In the genomic region with DNA sequence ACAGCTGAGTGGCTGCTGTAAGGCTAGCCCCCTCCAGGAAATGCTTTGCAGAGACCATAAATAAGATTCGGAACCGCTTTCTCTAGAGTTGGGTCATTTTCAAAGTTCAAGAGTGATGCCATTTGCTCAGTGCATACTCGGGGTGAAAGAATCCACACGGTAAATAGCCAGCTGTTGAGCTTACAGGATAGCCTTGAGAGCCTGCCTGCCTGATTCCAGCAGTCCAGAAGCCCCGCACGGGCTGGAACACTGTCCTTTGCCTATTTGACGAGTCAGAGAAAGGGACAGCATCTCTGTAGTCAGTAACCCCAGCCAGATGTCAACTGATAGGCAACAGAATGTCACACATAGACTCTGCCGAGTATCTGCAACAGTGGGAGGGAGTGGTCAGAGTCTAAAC, we compare ENCODE assay signal across 18 mouse cellular contexts.
"Had no signal": no experiment of that assay in that cellular context is flagged by ENCODE, and none has a peak within 500 bp of the region (broad histone marks: within the 10 kb centered on the region; RNA-seq: fewer than 3 reads in every experiment).

No protein-coding gene starts in this region.

- H3K4me1 ChIP-seq: midbrain, embryonic 10.5 days; midbrain, embryonic 12.5 days; neural tube, embryonic 13.5 days; neural tube, embryonic 15.5 days had no signal

- H3K36me3 ChIP-seq: midbrain, embryonic 10.5 days; midbrain, embryonic 12.5 days; neural tube, embryonic 13.5 days; neural tube, embryonic 15.5 days had no signal

- H3K27ac ChIP-seq: midbrain, embryonic 10.5 days; midbrain, embryonic 12.5 days; neural tube, embryonic 13.5 days; neural tube, embryonic 15.5 days had no signal

- H3K4me2 ChIP-seq: lung, embryonic 14.5 days; midbrain, embryonic 12.5 days; neural tube, embryonic 13.5 days; neural tube, embryonic 15.5 days had no signal

- H3K27me3 ChIP-seq: midbrain, embryonic 12.5 days; neural tube, embryonic 13.5 days; neural tube, embryonic 15.5 days had no signal

- ATAC-seq: midbrain, embryonic 16.5 days had no signal

- DNase-seq: lung, embryonic 14.5 days; lung, postnatal 10 days; lung, postnatal 4 days; midbrain, embryonic 14.5 days; retina, postnatal 1 day; right cerebral cortex, adult 18-20 months; right cerebral cortex, postnatal 25 days; right cerebral cortex, postnatal 4 days; spleen, adult 18-20 months; thymus, adult 18-20 months; thymus, postnatal 14 days; thymus, postnatal 36 days had no signal

- H3K9me3 ChIP-seq: midbrain, embryonic 10.5 days; midbrain, embryonic 12.5 days; neural tube, embryonic 13.5 days; neural tube, embryonic 15.5 days had no signal

- H3K4me3 ChIP-seq: midbrain, embryonic 10.5 days; midbrain, embryonic 12.5 days; myocyte; neural tube, embryonic 13.5 days; neural tube, embryonic 15.5 days had no signal

- H3K9ac ChIP-seq: lung, embryonic 14.5 days; midbrain, embryonic 12.5 days; neural tube, embryonic 13.5 days; neural tube, embryonic 15.5 days had no signal
